Mouse (Mus musculus) heart, adult 2 months (tissue): ENCODE results near the gene Lnpk. TPM values are rescaled to one million over a fixed set of nuclear protein-coding genes. Genes with fewer than 3 reads are reported as not detected.

Source experiments
- DNase-seq, 2 experiments: peaks; one replicate each; pipeline ENCODE4 v3.0.0; 2021
- H3K27ac ChIP-seq: fragments of 200-600 bp; 2 replicates; pipeline ENCODE4 v1.8.1; 2022
- H3K27me3 ChIP-seq: fragments of 200-500 bp; 2 replicates; pipeline ENCODE4 v1.6.1; 2012; ENCODE audit warnings: mild to moderate bottlenecking, low read length, inconsistent platforms, mixed read lengths; ENCODE audit not compliant: control insufficient read depth, insufficient read depth
- H3K36me3 ChIP-seq: fragments of 200-500 bp; 2 replicates; pipeline ENCODE4 v1.6.1; 2012; ENCODE audit warnings: low read length, inconsistent platforms; ENCODE audit not compliant: control insufficient read depth, insufficient read depth
- H3K4me1 ChIP-seq: fragments of 200-500 bp; 2 replicates; pipeline ENCODE4 v1.6.1; 2011; ENCODE audit warnings: low read length; ENCODE audit not compliant: control insufficient read depth, insufficient read depth
- H3K4me3 ChIP-seq: fragments of 200-600 bp; 2 replicates; pipeline ENCODE4 v1.8.1; 2022
- H3K79me2 ChIP-seq: fragments of 200-500 bp; replicated peaks from 2 replicates; pipeline ENCODE4 v1.6.1; 2012; ENCODE audit warnings: mild to moderate bottlenecking, inconsistent platforms, low read length, moderate library complexity, mixed read lengths; ENCODE audit not compliant: control insufficient read depth, insufficient read depth
- H3K9ac ChIP-seq: fragments of 200-500 bp; 2 replicates; pipeline ENCODE4 v1.6.1; 2012; ENCODE audit warnings: low read depth, mild to moderate bottlenecking, control low read depth, inconsistent platforms, low read length, mixed read lengths
- CTCF ChIP-seq: fragments of 200-600 bp; IDR thresholded peaks from 2 replicates; pipeline ENCODE4 v1.8.1; 2022; ENCODE audit warnings: antibody characterized with exemption, mild to moderate bottlenecking, moderate library complexity
- EP300 ChIP-seq: fragments of 200-500 bp; IDR thresholded peaks from 2 replicates; pipeline ENCODE4 v1.6.1; 2011; ENCODE audit warnings: low read depth, low read length, control low read depth; ENCODE audit not compliant: insufficient read depth
- POLR2A ChIP-seq: fragments of 200-500 bp; IDR thresholded peaks from 2 replicates; pipeline ENCODE4 v1.6.1; 2011; ENCODE audit warnings: mild to moderate bottlenecking, low read depth, low read length, control low read depth; ENCODE audit not compliant: insufficient read depth
- WGBS: fragments of 180-500 bp; shearing (Covaris S2); methylation state at CpG from one replicate; pipeline ENCODE4 v1.1.7; 2018; 5-methylcytosine and 5-hydroxymethylcytosine counted together
- intact Hi-C: fragments of 180-260 bp; cut with DNase I; formaldehyde crosslinking; loops from one replicate; pipeline ENCODE4 v1.15.1; 2025
- polyA plus RNA-seq: library from polyadenylated mRNA; depleted of rRNA; stranded (reverse); fragments of >200 nt; gene quantifications from 2 replicates; pipeline ENCODE4 v1.2.3, GENCODE M21; 2012
- total RNA-seq, 2 experiments: library from RNA; stranded (reverse); gene quantifications; 2 replicates each; pipeline ENCODE4 v1.2.3; 2021

Lnpk gene
- total and polyA plus RNA-seq, 3 experiments: 4.5 to 21.6 (median 21.3) TPM

DNA sequence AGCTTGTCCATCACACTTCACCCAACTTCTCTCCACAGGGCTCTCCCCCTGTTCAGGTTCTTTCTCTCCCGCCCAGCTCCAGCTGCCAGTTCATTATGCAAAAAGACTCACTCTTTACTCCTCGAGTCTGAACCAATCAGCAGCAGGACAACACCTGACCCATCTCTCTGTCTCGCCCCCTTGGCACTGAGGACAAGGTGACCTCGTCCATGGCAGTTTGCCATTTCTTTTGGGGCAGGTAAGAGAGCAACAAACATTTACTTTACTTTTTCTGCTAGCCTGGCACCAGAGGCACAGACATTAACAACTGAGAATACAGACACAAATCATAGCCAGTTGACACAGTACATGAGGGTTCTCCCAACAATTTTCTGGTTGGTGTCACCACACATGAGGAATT is 8.8 kb downstream of the Lnpk start:
- TF ChIP-seq POLR2A (no peak), CTCF (no peak), EP300 (no peak)
- no peak overlapping the region for H3K27ac ChIP-seq
- DNase-seq: no peak
- H3K79me2 ChIP-seq: 0 out of 2 replicates have a peak, but pooled peaks cover 1% of the 10 kb centered on the region
- H3K36me3 ChIP-seq: no peaks in the 10 kb centered on the region
- 81% methylated on average over 4 of the region's 4 CpGs for WGBS
- no peak overlapping the region for H3K9ac ChIP-seq
- no peaks in the 10 kb centered on the region for H3K27me3 ChIP-seq
- no peak overlapping the region for H3K4me3 ChIP-seq
- intact Hi-C loops: no loop called here
- no peaks in the 10 kb centered on the region for H3K4me1 ChIP-seq

DNA sequence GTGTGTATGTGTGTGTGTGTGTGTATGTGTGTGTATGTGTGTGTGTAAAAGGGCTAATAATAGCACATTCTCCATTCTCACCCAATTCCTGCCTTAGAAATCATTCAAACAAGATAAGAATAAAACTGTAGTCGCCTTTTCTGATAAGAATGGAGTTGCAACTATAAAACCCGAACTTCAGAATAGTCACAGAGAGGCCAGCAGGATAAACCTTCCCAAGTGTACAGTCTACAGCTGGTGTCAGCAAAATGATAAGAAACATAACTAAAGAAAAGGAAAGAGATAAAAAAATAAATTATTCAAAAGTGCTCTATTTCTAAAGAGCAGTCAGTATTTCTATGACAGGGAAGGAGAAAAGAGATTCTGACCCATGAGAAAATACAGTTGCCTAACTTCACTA is 19.4 kb downstream of the Lnpk start:
- WGBS: 30% methylated on average over 2 of the region's 2 CpGs
- intact Hi-C loops: no loop called here
- no peaks in the 10 kb centered on the region for H3K4me1 ChIP-seq

GRCm38 (mm10) chr2:74559092-74559491 is 20.1 kb downstream of the Lnpk start:
- no peak overlapping the region for H3K27ac ChIP-seq
- no peak overlapping the region for H3K4me3 ChIP-seq
- 71% methylated on average over 2 of the region's 2 CpGs for WGBS
- H3K4me1 ChIP-seq: no peaks in the 10 kb centered on the region
- H3K79me2 ChIP-seq: no peaks in the 10 kb centered on the region
- no peak for DNase-seq
- intact Hi-C loops: no loop called here
- H3K36me3 ChIP-seq: no peaks in the 10 kb centered on the region
- no peaks in the 10 kb centered on the region for H3K27me3 ChIP-seq
- H3K9ac ChIP-seq: no peak overlapping the region
- no peak for TF ChIP-seq EP300
- no peak for TF ChIP-seq CTCF
- no peak for TF ChIP-seq POLR2A

More for the DNA sequence above, 19.4 kb downstream of the Lnpk start:
- no peak for DNase-seq
- Histone ChIP-seq H3K4me3 (no peak overlapping the region), H3K79me2 (no peaks in the 10 kb centered on the region), H3K27ac (no peak overlapping the region), H3K9ac (no peak overlapping the region), H3K27me3 (no peaks in the 10 kb centered on the region), H3K36me3 (no peaks in the 10 kb centered on the region)
- TF ChIP-seq CTCF: no peak

DNA sequence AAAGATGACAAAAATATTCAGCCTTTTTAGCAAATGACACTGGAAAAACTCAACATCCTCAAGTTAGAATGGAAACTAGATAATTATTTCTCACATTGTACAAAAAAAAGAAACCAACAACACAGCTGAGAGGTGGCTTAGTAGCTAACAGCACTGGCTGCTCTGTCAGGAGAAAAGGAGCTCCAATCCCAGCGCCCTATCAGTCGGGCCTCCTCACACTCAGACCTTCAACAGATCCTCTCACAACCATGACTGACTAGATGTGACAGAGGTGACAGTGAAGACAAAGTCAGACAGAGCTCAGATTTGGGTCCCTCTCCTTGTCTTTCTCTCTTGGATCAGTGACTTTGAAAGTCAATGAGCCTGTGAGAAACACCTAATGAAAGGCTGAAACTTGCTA is 21.8 kb downstream of the Lnpk start:
- WGBS: 74% methylated on average over 2 of the region's 2 CpGs
- intact Hi-C loops: no loop called here
- Histone ChIP-seq H3K27me3 (no peaks in the 10 kb centered on the region), H3K4me3 (no peak overlapping the region), H3K79me2 (no peaks in the 10 kb centered on the region), H3K4me1 (no peaks in the 10 kb centered on the region), H3K36me3 (no peaks in the 10 kb centered on the region), H3K27ac (no peak overlapping the region), H3K9ac (no peak overlapping the region)
- no peak for TF ChIP-seq CTCF
- no peak for TF ChIP-seq EP300
- TF ChIP-seq POLR2A: no peak
- DNase-seq: no peak

GRCm38 (mm10) chr2:74551929-74552328 is 27.3 kb downstream of the Lnpk start:
- intact Hi-C loops: no loop called here
- Histone ChIP-seq H3K4me1 (no peaks in the 10 kb centered on the region), H3K27ac (no peak overlapping the region), H3K79me2 (no peaks in the 10 kb centered on the region), H3K4me3 (no peak overlapping the region), H3K27me3 (no peaks in the 10 kb centered on the region), H3K36me3 (no peaks in the 10 kb centered on the region), H3K9ac (no peak overlapping the region)
- no peak for TF ChIP-seq EP300
- no peak for TF ChIP-seq POLR2A
- no peak for DNase-seq

DNA sequence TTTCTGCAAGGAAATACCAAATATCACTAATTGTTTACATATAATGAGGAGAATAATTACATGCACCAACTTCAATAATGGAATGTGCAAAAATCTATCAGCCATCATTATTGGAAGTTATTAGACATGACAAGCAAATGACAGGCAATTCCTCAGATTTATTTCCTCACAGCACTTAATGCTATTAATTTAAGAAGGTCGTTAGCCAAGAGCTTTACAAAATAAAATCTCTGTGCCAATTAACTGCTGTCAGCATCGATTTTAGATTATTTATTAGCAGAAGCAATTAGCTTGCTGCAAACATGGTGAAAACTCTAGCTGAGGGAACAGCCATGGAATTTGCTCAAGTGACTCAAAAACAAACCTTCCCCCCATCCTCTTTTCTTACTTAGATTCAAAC is 30.9 kb downstream of the Lnpk start:
- DNase-seq: no peak
- H3K79me2 ChIP-seq: no peaks in the 10 kb centered on the region
- H3K4me1 ChIP-seq: no peaks in the 10 kb centered on the region
- no peak overlapping the region for H3K4me3 ChIP-seq
- H3K9ac ChIP-seq: no peak overlapping the region
- no peaks in the 10 kb centered on the region for H3K36me3 ChIP-seq
- WGBS: 90% methylated on average over 2 of the region's 2 CpGs
- TF ChIP-seq POLR2A: no peak
- H3K27ac ChIP-seq: no peak overlapping the region
- H3K27me3 ChIP-seq: no peaks in the 10 kb centered on the region
- intact Hi-C loops: no loop called here

- Histone ChIP-seq H3K4me1 (no peaks in the 10 kb centered on the region), H3K79me2 (no peaks in the 10 kb centered on the region), H3K27ac (no peak overlapping the region), H3K9ac (no peak overlapping the region), H3K36me3 (no peaks in the 10 kb centered on the region), H3K27me3 (no peaks in the 10 kb centered on the region), H3K4me3 (no peak overlapping the region)
- intact Hi-C loops: no loop called here
- 90% methylated on average over 5 of the region's 5 CpGs for WGBS
- TF ChIP-seq POLR2A: no peak
- no peak for TF ChIP-seq CTCF
- no peak for TF ChIP-seq EP300
- DNase-seq: no peak
Observed at GRCm38 (mm10) chr2:74508302-74508701, 70.9 kb downstream of the Lnpk start.
